Mouse (Mus musculus) midbrain, embryonic 15.5 days (tissue): ENCODE results near the gene F2rl1. TPM values are rescaled to one million over a fixed set of nuclear protein-coding genes. Genes with fewer than 3 reads are reported as not detected.
A peak's percentile ranks its signal among the peaks of the same experiment; 100 is the strongest.

Experiments
- ATAC-seq: fragments of 200-750 bp; cut with Nextera tagmentation; replicated peaks from 2 replicates; pipeline ENCODE4 v1.8.0; 2017; ENCODE audit warnings: moderate TSS enrichment
- H3K27ac ChIP-seq: fragments of 300-500 bp; sonication (generic); 2 replicates; pipeline ENCODE4 v1.5.1; 2015; ENCODE audit warnings: mild to moderate bottlenecking, inconsistent platforms
- H3K27me3 ChIP-seq: fragments of 300-500 bp; sonication (generic); replicated peaks from 2 replicates; pipeline ENCODE4 v1.6.1; 2015; ENCODE audit warnings: inconsistent platforms
- H3K36me3 ChIP-seq: fragments of 300-500 bp; sonication (generic); replicated peaks from 2 replicates; pipeline ENCODE4 v1.6.1; 2015; ENCODE audit warnings: inconsistent platforms
- H3K4me1 ChIP-seq: fragments of 300-500 bp; sonication (generic); 2 replicates; pipeline ENCODE4 v1.6.1; 2015; ENCODE audit warnings: inconsistent platforms
- H3K4me2 ChIP-seq: fragments of 300-500 bp; sonication (generic); 2 replicates; pipeline ENCODE4 v1.6.1; 2015; ENCODE audit warnings: inconsistent platforms, mild to moderate bottlenecking, moderate library complexity
- H3K4me3 ChIP-seq: fragments of 300-500 bp; sonication (generic); 2 replicates; pipeline ENCODE4 v1.5.1; 2015; ENCODE audit warnings: mild to moderate bottlenecking, inconsistent platforms
- H3K9ac ChIP-seq: fragments of 300-500 bp; sonication (generic); 2 replicates; pipeline ENCODE4 v1.6.1; 2015; ENCODE audit warnings: mild to moderate bottlenecking, inconsistent platforms
- H3K9me3 ChIP-seq: fragments of 300-500 bp; sonication (generic); 2 replicates; pipeline ENCODE4 v1.6.1; 2016; ENCODE audit warnings: inconsistent platforms
- WGBS: fragments of 180-500 bp; shearing (Covaris S2); methylation state at CpG from one replicate; pipeline ENCODE4 v1.1.7; 2015; ENCODE audit warnings: mixed read lengths; 5-methylcytosine and 5-hydroxymethylcytosine counted together
- polyA plus RNA-seq: library from polyadenylated mRNA; unstranded; fragments of >200 nt; fragmentation: Nextera tagmentation; extraction: Ambion mirVana; gene quantifications from 2 replicates; pipeline ENCODE4 v1.2.1, GENCODE M21; 2015

The F2rl1 gene
- polyA plus RNA-seq, 1 experiment from 2014 or later: 0.15 TPM

DNA sequence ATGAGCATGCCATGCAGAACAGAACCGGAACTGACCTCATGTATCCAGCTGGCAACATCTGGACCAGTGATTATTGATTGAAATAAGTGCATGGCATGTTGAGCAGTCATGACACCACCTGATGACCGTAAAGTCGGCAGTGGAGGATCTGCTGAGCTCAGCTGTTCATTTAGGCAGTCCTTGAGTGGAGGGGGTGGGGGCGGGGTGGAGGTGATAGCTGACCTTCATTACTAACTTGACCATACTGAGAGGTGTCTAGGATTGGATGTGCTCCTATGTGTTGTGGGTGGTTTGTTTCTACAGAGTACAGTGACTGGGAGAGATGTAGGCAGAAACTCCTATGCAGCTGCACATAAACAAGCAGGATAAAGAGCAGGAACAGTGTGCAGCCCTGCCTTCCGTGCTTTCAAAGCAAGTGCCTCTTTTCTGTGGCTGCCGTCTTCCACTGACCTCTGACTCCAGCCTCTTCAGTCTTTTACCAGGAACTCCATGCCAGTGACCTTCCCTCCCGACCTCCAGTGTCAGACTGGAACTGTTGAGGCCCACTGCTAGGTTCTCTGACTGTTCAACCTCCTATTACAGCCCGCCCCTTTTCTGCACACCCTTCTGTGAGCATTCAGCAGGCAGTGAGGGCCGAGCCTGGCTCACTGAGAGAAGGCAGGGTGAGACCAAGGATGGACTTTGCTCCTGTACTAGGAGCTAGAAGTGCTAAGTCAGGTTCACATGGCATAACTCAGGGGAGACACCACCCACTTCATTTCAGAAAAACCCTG is 6.4 kb upstream of the F2rl1 start:
- H3K27me3 ChIP-seq: peaks cover 12% of the 10 kb centered on the region
- H3K4me1 ChIP-seq: peaks cover 26% of the 10 kb centered on the region
- no peak overlapping the region for H3K27ac ChIP-seq
- no peaks in the 10 kb centered on the region for H3K9me3 ChIP-seq
- 47% methylated on average over 9 of the region's 9 CpGs for WGBS
- no peaks in the 10 kb centered on the region for H3K36me3 ChIP-seq
- no peak overlapping the region for H3K9ac ChIP-seq
- no peak for ATAC-seq
- H3K4me2 ChIP-seq: no peak overlapping the region
- H3K4me3 ChIP-seq: no peak overlapping the region

DNA sequence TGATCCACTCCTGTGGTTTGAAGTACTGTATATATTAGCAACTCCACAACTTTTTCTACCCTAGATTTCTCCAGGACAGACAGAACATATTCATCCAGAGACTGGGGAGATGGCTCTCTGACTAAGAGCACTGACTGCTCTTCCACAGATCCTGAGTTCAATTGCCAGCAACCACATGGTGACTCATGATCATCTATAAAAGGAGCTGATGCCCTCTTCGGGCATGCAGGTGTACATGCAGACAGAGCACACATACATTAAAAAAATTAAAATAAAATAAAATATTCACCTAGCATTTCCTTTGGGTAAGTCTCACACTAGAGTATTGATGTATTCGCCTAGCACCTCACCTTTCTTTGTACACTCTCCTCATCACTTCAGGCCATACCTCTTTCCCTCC is 4.2 kb upstream of the F2rl1 start:
- H3K27ac ChIP-seq: no peak overlapping the region
- no peak overlapping the region for H3K9ac ChIP-seq
- WGBS: 94% methylated on average over 2 of the region's 2 CpGs
- no peaks in the 10 kb centered on the region for H3K36me3 ChIP-seq
- no peaks in the 10 kb centered on the region for H3K9me3 ChIP-seq
- ATAC-seq: no peak
- H3K4me2 ChIP-seq: no peak overlapping the region
- H3K27me3 ChIP-seq: peaks cover 32% of the 10 kb centered on the region
- H3K4me3 ChIP-seq: no peak overlapping the region
- peaks cover 18% of the 10 kb centered on the region for H3K4me1 ChIP-seq

DNA sequence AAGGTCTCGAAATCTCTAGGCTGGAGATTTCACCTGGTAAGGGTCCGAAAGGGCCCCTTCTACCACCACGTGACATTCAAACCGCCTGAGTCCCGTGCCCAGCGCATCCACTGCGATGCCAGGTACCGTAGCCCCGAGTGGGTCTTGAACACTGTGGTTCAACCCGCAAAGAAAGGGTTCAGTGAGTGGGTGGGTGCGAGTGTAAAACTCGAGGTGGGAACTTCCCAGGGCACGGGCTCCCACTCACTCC is 678 bp downstream of the F2rl1 start:
- Histone ChIP-seq H3K27ac (no peak overlapping the region), H3K4me2 (peak overlapping the region; percentile 55), H3K9me3 (no peaks in the 10 kb centered on the region), H3K9ac (no peak overlapping the region), H3K27me3 (peaks cover 43% of the 10 kb centered on the region), H3K36me3 (no peaks in the 10 kb centered on the region), H3K4me3 (peak overlapping the region; percentile 32), H3K4me1 (peaks cover 14% of the 10 kb centered on the region)
- 1% methylated on average over 13 of the region's 13 CpGs for WGBS
- ATAC-seq: 0 out of 2 replicates have a peak, but pooled peaks have one; percentile 17

DNA sequence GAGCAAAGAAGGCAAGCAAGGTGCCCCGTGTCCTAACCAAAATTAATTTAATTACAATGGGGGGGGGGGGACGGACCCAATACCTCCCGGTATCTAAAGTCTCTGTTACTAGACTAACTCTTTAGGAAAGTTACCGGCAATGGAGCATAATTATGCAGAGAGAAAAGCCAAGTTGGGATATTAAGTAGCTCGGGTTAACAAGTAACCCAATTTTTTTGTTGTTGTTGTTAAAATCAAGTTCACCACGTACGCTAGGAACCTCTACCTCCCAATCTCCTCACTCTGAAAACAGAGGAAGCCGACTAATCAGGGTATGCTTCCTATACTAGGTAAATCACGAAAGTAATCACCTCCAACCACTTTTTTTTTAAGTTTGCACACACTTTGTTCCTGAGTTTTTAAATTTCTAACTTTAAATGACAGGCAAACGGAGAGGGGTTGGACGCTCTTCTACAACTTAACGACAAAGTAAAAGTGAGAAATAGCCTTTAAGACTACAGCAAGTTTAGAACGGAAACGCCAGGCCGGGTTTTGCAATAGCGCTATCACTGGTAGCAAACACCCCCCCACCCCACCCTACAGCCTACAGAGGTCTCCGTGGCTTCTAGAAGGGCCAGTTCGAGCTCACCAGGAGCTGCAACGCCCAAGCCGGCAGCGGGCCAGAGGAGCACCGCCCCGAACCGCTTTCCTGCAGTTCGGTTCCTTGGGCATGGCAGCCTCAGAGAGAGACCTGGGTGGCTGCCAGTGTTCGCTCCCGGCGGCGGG is 1.2 kb downstream of the F2rl1 start:
- H3K27me3 ChIP-seq: peaks cover 43% of the 10 kb centered on the region
- H3K36me3 ChIP-seq: no peaks in the 10 kb centered on the region
- H3K9ac ChIP-seq: no peak overlapping the region
- H3K27ac ChIP-seq: no peak overlapping the region
- H3K4me3 ChIP-seq: peak overlapping the region; percentile 32
- no peaks in the 10 kb centered on the region for H3K9me3 ChIP-seq
- H3K4me2 ChIP-seq: peak overlapping the region; percentile 55
- WGBS: 4% methylated on average over 29 of the region's 29 CpGs
- ATAC-seq: no peak
- H3K4me1 ChIP-seq: peaks cover 14% of the 10 kb centered on the region

DNA sequence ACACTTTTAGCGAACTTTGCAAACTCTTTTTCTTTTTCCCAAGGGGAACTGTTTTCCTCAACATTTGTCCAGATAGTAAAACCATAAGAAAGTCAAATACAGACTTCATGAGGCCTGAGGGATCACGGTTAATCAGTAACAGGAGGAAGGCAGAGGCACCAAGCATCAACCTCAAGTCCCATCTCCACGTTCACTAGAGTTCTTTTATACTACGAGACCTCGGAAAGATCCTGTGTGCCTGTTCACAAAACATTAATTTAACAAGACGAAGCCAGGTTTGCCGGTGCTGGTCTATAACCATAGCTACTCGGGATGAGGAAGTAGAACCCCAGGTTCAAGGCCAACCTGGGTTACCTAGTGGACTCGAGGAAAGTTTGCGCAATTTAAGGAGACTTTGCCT is 2.9 kb downstream of the F2rl1 start:
- no peak for ATAC-seq

DNA sequence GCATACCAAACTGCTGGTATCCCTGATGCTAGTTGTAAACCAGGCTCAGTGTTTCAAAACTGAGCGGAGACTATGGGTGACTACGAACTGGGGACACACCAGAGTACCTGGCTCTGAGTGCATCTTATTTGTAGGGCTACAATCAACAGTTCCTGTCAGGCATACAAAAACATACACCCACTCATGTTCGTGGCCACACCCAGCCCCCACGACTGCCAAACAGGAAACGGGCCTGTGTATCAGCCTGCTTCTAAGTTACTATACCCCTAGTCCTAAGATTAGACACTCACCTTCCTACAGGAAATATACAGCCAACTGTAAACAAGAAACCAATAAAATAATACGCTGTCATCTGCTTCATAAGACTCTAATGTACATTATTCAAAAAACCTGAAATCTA is 4.0 kb downstream of the F2rl1 start:
- H3K4me3 ChIP-seq: no peak overlapping the region
- H3K4me1 ChIP-seq: peaks cover 14% of the 10 kb centered on the region
- ATAC-seq: no peak
- H3K4me2 ChIP-seq: no peak overlapping the region
- H3K36me3 ChIP-seq: no peaks in the 10 kb centered on the region
- peaks cover 28% of the 10 kb centered on the region for H3K27me3 ChIP-seq
- no peaks in the 10 kb centered on the region for H3K9me3 ChIP-seq
- no peak overlapping the region for H3K27ac ChIP-seq
- no peak overlapping the region for H3K9ac ChIP-seq
- WGBS: 87% methylated on average over 6 of the region's 6 CpGs

More for the DNA sequence above, 2.9 kb downstream of the F2rl1 start:
- Histone ChIP-seq H3K9me3 (no peaks in the 10 kb centered on the region), H3K4me2 (no peak overlapping the region), H3K27me3 (peaks cover 39% of the 10 kb centered on the region), H3K27ac (no peak overlapping the region), H3K4me3 (no peak overlapping the region), H3K36me3 (no peaks in the 10 kb centered on the region), H3K4me1 (peaks cover 14% of the 10 kb centered on the region), H3K9ac (no peak overlapping the region)
- 94% methylated on average over 10 of the region's 10 CpGs for WGBS

DNA sequence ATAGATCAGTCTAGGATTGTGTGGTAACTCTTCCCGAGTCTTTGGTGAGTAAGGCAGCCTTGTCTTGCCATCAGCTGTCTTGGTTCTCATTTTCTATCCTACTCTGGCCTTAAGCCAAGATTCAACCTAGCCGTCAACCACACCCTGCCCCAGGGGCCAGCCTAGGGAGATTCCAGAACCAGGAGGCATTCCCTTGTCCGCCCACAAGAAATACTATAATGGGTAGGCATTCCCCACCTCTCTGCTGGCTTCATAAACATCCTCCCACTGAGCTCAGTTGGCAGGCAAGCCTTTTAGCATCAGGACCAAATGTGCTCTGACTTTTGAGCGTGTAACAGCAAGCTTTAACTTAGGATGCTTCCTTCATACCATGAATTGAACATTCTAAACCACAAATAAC is 10.3 kb downstream of the F2rl1 start:
- H3K9me3 ChIP-seq: no peaks in the 10 kb centered on the region
- WGBS: 77% methylated on average over 4 of the region's 4 CpGs
- no peak for ATAC-seq
- no peaks in the 10 kb centered on the region for H3K36me3 ChIP-seq
- H3K4me1 ChIP-seq: no peaks in the 10 kb centered on the region
- no peak overlapping the region for H3K27ac ChIP-seq
- no peak overlapping the region for H3K4me3 ChIP-seq
- no peak overlapping the region for H3K9ac ChIP-seq
- no peak overlapping the region for H3K4me2 ChIP-seq
- H3K27me3 ChIP-seq: no peaks in the 10 kb centered on the region

DNA sequence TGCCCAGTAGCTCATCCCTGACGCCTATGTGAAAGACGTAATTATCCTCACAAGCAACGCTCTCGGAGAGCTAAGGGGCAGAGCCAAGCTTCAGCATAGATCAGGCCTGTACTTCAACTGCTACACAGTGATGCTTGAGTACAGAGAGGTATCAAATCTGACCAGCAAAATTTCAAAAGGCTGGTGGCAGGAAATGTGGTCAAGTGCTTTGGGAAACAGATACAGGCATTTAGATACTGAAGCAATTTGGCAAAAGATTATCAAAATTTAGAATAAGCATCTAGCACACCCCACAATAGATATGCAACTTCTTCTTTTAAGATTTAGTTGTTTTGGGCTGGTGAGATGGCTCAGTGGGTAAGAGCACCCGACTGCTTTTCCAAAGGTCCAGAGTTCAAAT is 15.0 kb downstream of the F2rl1 start:
- no peak overlapping the region for H3K4me3 ChIP-seq
- WGBS: 90% methylated on average over 5 of the region's 5 CpGs
- no peak overlapping the region for H3K9ac ChIP-seq
- H3K27ac ChIP-seq: no peak overlapping the region
- no peaks in the 10 kb centered on the region for H3K36me3 ChIP-seq
- no peak overlapping the region for H3K4me2 ChIP-seq
- H3K27me3 ChIP-seq: no peaks in the 10 kb centered on the region
- no peaks in the 10 kb centered on the region for H3K4me1 ChIP-seq
- no peak for ATAC-seq
- H3K9me3 ChIP-seq: no peaks in the 10 kb centered on the region

DNA sequence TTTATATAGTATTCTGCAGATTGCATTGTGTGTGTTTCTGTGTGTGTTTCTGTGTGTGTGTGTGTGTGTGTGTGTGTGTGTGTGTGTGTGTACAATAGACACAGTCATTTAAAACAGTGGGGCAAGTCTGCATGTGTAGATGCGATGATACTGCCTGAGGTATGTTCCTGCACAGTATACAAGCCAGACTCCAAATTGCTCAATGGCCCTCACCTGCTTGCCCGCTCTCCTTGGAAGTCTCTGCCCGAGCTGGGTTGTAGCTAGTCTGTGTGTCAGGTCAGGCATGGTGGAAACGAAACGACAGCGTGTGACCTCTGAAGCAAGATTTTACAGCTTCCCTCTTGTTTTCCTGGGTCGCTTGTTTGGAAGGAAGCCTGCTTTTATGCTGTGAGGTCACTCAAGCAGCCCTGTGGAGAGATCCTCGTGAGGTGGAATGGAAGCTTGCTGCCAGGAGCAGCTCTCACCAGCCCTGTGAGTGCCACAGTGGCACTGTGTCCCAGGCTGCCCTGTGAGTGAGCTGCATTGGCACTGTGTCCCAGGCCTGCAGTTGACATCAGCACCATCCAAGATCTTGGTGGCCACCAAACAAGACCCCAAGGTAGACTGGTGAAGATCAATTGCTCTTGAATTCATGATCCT is 21.6 kb downstream of the F2rl1 start:
- no peak overlapping the region for H3K27ac ChIP-seq

DNA sequence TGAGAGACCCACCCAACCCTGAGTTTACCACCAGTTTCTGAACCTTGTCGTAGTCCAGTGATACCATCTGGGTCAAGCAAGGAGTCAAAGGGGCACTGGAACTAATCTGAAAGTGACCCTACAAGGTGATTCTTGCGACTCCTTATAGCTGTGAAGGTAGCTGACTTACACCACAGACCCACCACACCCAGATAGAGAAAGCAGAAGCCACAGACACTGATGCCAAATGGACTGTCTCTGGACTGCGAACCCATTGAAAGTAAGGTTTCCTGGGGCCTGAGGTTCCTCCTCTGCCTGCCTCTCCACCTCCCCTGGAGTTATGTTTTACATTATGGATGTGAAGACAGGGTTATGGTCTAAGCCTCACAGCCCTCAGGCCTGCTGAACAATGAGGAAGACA is 28.4 kb downstream of the F2rl1 start:
- Histone ChIP-seq H3K27ac (no peak overlapping the region), H3K27me3 (no peaks in the 10 kb centered on the region), H3K4me2 (no peak overlapping the region), H3K4me1 (no peaks in the 10 kb centered on the region), H3K9ac (no peak overlapping the region), H3K9me3 (no peaks in the 10 kb centered on the region), H3K4me3 (no peak overlapping the region), H3K36me3 (no peaks in the 10 kb centered on the region)
- ATAC-seq: no peak
- 96% methylated on average over 3 of the region's 3 CpGs for WGBS

More for the DNA sequence above, 21.6 kb downstream of the F2rl1 start:
- no peak for ATAC-seq
- no peaks in the 10 kb centered on the region for H3K9me3 ChIP-seq
- H3K36me3 ChIP-seq: no peaks in the 10 kb centered on the region
- no peak overlapping the region for H3K4me2 ChIP-seq
- no peaks in the 10 kb centered on the region for H3K4me1 ChIP-seq
- no peak overlapping the region for H3K4me3 ChIP-seq
- H3K27me3 ChIP-seq: no peaks in the 10 kb centered on the region
- no peak overlapping the region for H3K9ac ChIP-seq
- WGBS: 80% methylated on average over 8 of the region's 8 CpGs

DNA sequence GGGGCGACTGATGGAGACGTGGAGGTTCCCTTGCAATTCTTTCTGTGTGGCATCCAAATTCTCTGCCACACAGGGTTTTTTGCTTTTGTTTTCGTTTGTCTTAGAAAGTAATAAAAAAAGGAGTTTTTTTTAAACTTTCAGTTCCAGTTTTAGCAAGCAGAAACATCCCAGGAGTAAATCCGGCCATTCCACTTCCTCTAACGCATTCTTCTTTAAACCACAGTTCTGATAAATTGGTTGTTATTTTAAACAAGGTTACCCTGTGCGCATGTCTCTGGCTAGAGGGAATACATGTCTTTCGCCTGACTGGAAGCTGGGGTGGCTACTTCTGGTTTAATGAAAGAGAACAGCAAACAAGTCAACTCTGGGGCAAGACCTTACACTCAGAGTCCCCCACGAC is 30.2 kb downstream of the F2rl1 start:
- Histone ChIP-seq H3K9me3 (no peaks in the 10 kb centered on the region), H3K4me2 (no peak overlapping the region), H3K27me3 (no peaks in the 10 kb centered on the region), H3K9ac (no peak overlapping the region), H3K4me1 (no peaks in the 10 kb centered on the region), H3K36me3 (no peaks in the 10 kb centered on the region), H3K27ac (no peak overlapping the region), H3K4me3 (no peak overlapping the region)
- WGBS: 82% methylated on average over 8 of the region's 8 CpGs
- no peak for ATAC-seq

DNA sequence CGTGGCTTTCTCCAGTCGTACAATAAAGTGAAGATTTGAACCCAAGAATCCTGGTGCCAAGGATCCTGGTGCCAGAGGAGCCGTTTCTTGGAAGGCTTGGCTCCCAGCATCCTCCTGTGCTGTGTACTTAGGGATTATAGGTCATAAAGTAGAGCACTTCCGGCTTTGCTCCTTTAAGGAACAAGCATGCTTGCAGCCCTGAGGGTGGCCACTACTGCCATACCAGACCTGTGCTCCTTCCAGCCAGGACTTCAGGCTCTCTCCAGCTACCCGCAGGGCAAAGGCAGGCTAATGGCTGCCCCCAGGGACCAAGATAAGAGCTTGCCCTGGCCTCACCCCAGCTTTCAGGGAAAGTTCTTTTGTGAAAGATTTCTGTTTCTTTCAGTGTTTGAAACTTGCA is 31.7 kb downstream of the F2rl1 start:
- no peaks in the 10 kb centered on the region for H3K27me3 ChIP-seq
- no peaks in the 10 kb centered on the region for H3K36me3 ChIP-seq
- no peak for ATAC-seq
- H3K9me3 ChIP-seq: no peaks in the 10 kb centered on the region
- no peak overlapping the region for H3K4me3 ChIP-seq
- H3K9ac ChIP-seq: no peak overlapping the region
- no peak overlapping the region for H3K27ac ChIP-seq
- no peaks in the 10 kb centered on the region for H3K4me1 ChIP-seq
- H3K4me2 ChIP-seq: no peak overlapping the region
- WGBS: 74% methylated on average over 5 of the region's 5 CpGs
